Mouse (Mus musculus) limb, embryonic 14.5 days (tissue): Measurements from ENCODE around the gene Pde8b. TPM values are rescaled to one million over a fixed set of nuclear protein-coding genes. Genes with fewer than 3 reads are reported as not detected.

Experiments
- ATAC-seq: fragments of 200-750 bp; cut with Nextera tagmentation; 2 replicates; pipeline ENCODE4 v1.8.0; 2017; ENCODE audit warnings: low read depth, moderate number of reproducible peaks, moderate TSS enrichment; ENCODE audit not compliant: low FRiP score
- DNase-seq: peaks from one replicate; pipeline ENCODE4 v3.0.0-alpha.2; 2015; ENCODE audit warnings: low spot score
- H3K27ac ChIP-seq: fragments of 300-500 bp; sonication (generic); replicated peaks from 2 replicates; pipeline ENCODE4 v1.5.1; 2014; ENCODE audit warnings: low read depth, mild to moderate bottlenecking, low read length, moderate library complexity, mixed read lengths
- H3K27me3 ChIP-seq: fragments of 300-500 bp; sonication (generic); 2 replicates; pipeline ENCODE4 v1.6.1; 2014; ENCODE audit warnings: low read length, mixed read lengths; ENCODE audit not compliant: control insufficient read depth, insufficient read depth
- H3K36me3 ChIP-seq: fragments of 300-500 bp; sonication (generic); 2 replicates; pipeline ENCODE4 v1.6.1; 2014; ENCODE audit warnings: mild to moderate bottlenecking, low read length, moderate library complexity, mixed read lengths; ENCODE audit not compliant: control insufficient read depth, insufficient read depth
- H3K4me1 ChIP-seq: fragments of 300-500 bp; sonication (generic); 2 replicates; pipeline ENCODE4 v1.6.1; 2014; ENCODE audit warnings: antibody characterized with exemption, low read length, mixed read lengths; ENCODE audit not compliant: control insufficient read depth, insufficient read depth
- H3K4me2 ChIP-seq: fragments of 300-500 bp; sonication (generic); replicated peaks from 2 replicates; pipeline ENCODE4 v1.6.1; 2014; ENCODE audit warnings: low read depth, mild to moderate bottlenecking, low read length, moderate library complexity; ENCODE audit not compliant: severe bottlenecking
- H3K4me3 ChIP-seq: fragments of 300-500 bp; sonication (generic); replicated peaks from 2 replicates; pipeline ENCODE4 v1.5.1; 2014; ENCODE audit warnings: low read length
- H3K9ac ChIP-seq: fragments of 300-500 bp; sonication (generic); 2 replicates; pipeline ENCODE4 v1.6.1; 2014; ENCODE audit warnings: mild to moderate bottlenecking, low read depth, low read length, moderate library complexity; ENCODE audit not compliant: severe bottlenecking
- H3K9me3 ChIP-seq: fragments of 300-500 bp; sonication (generic); 2 replicates; pipeline ENCODE4 v1.6.1; 2016; ENCODE audit warnings: low read length; ENCODE audit not compliant: control insufficient read depth
- POLR2A ChIP-seq: fragments of 200-500 bp; IDR thresholded peaks from 2 replicates; pipeline ENCODE4 v1.8.0; 2012; ENCODE audit warnings: inconsistent platforms, mild to moderate bottlenecking, moderate library complexity, borderline replicate concordance; ENCODE audit not compliant: insufficient read depth, insufficient read length; ENCODE audit errors: extremely low read depth
- WGBS: fragments of 180-500 bp; shearing (Covaris S2); extraction: QIAGEN DNeasy Blood & Tissue Kit; methylation state at CpG from one replicate; pipeline ENCODE4 v1.1.7; 2014; 5-methylcytosine and 5-hydroxymethylcytosine counted together
- polyA plus RNA-seq, 2 experiments: library from polyadenylated mRNA; depleted of rRNA in 1 of 2; stranded (reverse) in 1 of 2; unstranded in 1 of 2; fragments of >200 nt; fragmentation: Nextera tagmentation in 1 of 2; extraction: Ambion mirVana in 1 of 2; gene quantifications; 2 replicates each; pipeline versions ENCODE4 v1.2.1 to v1.2.3; 2012 to 2014

Gene Pde8b
- polyA plus RNA-seq, 2 experiments, result 3.1 to 3.4 TPM

- ATAC-seq, result no peak
- H3K4me3 ChIP-seq, result no peak overlapping the region
- H3K4me1 ChIP-seq, result peaks cover 2% of the 10 kb centered on the region; the same call in 1 of the 2 replicates
- H3K27ac ChIP-seq, result no peak overlapping the region
- no peak overlapping the region for H3K9ac ChIP-seq
- H3K9me3 ChIP-seq, result no peaks in the 10 kb centered on the region
- H3K4me2 ChIP-seq, result no peak overlapping the region
- H3K27me3 ChIP-seq, result peaks cover 16% of the 10 kb centered on the region; the same call in 1 of the 2 replicates
- WGBS, result 86% methylated on average over 3 of the region's 3 CpGs
- no peak for DNase-seq
- no peak for TF ChIP-seq POLR2A
- H3K36me3 ChIP-seq, result no peaks in the 10 kb centered on the region
Measured at GRCm38 (mm10) chr13:95255083-95255482, 4.9 kb upstream of the Pde8b start.

- no peaks in the 10 kb centered on the region for H3K4me1 ChIP-seq
- H3K4me3 ChIP-seq, result no peak overlapping the region
- no peaks in the 10 kb centered on the region for H3K27me3 ChIP-seq
- DNase-seq, result no peak
- 81% methylated on average over 2 of the region's 2 CpGs for WGBS
- H3K36me3 ChIP-seq, result no peaks in the 10 kb centered on the region
- H3K27ac ChIP-seq, result no peak overlapping the region
- no peak for TF ChIP-seq POLR2A
- no peak for ATAC-seq
- no peak overlapping the region for H3K9ac ChIP-seq
- no peaks in the 10 kb centered on the region for H3K9me3 ChIP-seq
- H3K4me2 ChIP-seq, result no peak overlapping the region
Measured at GRCm38 (mm10) chr13:95243026-95243425, 7.1 kb downstream of the Pde8b start.

- no peak overlapping the region for H3K9ac ChIP-seq
- no peak for ATAC-seq
- H3K4me2 ChIP-seq, result no peak overlapping the region
- no peak overlapping the region for H3K27ac ChIP-seq
- no peak overlapping the region for H3K4me3 ChIP-seq
- H3K9me3 ChIP-seq, result no peaks in the 10 kb centered on the region
- no peaks in the 10 kb centered on the region for H3K27me3 ChIP-seq
- 90% methylated on average over 2 of the region's 2 CpGs for WGBS
- H3K36me3 ChIP-seq, result no peaks in the 10 kb centered on the region
- no peak for TF ChIP-seq POLR2A
- no peak for DNase-seq
- H3K4me1 ChIP-seq, result no peaks in the 10 kb centered on the region
Measured at GRCm38 (mm10) chr13:95237488-95237887, 12.6 kb downstream of the Pde8b start.

- TF ChIP-seq POLR2A, result no peak
- no peak overlapping the region for H3K4me3 ChIP-seq
- no peaks in the 10 kb centered on the region for H3K27me3 ChIP-seq
- no peaks in the 10 kb centered on the region for H3K9me3 ChIP-seq
- WGBS, result 83% methylated on average over 8 of the region's 8 CpGs
- no peak overlapping the region for H3K27ac ChIP-seq
- H3K4me2 ChIP-seq, result no peak overlapping the region
- no peaks in the 10 kb centered on the region for H3K36me3 ChIP-seq
- ATAC-seq (no peak), DNase-seq (no peak)
- H3K9ac ChIP-seq, result no peak overlapping the region
- H3K4me1 ChIP-seq, result no peaks in the 10 kb centered on the region
Measured at GRCm38 (mm10) chr13:95235261-95235660, 14.9 kb downstream of the Pde8b start.

GRCm38 (mm10) chr13:95231366-95232138 lies 18.6 kb downstream of the Pde8b start:
- Histone ChIP-seq H3K9me3 (no peaks in the 10 kb centered on the region), H3K4me3 (no peak overlapping the region), H3K9ac (no peak overlapping the region), H3K36me3 (no peaks in the 10 kb centered on the region), H3K27me3 (no peaks in the 10 kb centered on the region), H3K4me1 (no peaks in the 10 kb centered on the region), H3K27ac (no peak overlapping the region), H3K4me2 (no peak overlapping the region)
- DNase-seq, result no peak
- WGBS, result 77% methylated on average over 8 of the region's 8 CpGs
- TF ChIP-seq POLR2A, result no peak
- ATAC-seq, result no peak
